Mouse (Mus musculus) embryonic facial prominence, embryonic 14.5 days (tissue): Measurements from ENCODE around the gene Susd4. TPM values are rescaled to one million over a fixed set of nuclear protein-coding genes. Genes with fewer than 3 reads are reported as not detected.
A peak's percentile ranks its signal among the peaks of the same experiment; 100 is the strongest.

Experiments
- ATAC-seq: fragments of 200-750 bp; cut with Nextera tagmentation; 2 replicates; pipeline ENCODE4 v1.8.0; 2017; ENCODE audit warnings: low read depth, moderate number of reproducible peaks, moderate TSS enrichment
- DNase-seq: peaks from one replicate; pipeline ENCODE4 v3.0.0-alpha.2; 2015; ENCODE audit warnings: low spot score
- H3K27ac ChIP-seq: fragments of 300-500 bp; sonication (generic); replicated peaks from 2 replicates; pipeline ENCODE4 v1.5.1; 2014; ENCODE audit warnings: low read depth, mild to moderate bottlenecking, low read length, moderate library complexity
- H3K27me3 ChIP-seq: fragments of 300-500 bp; sonication (generic); replicated peaks from 2 replicates; pipeline ENCODE4 v1.6.1; 2014; ENCODE audit warnings: low read length; ENCODE audit not compliant: control insufficient read depth, insufficient read depth
- H3K36me3 ChIP-seq: fragments of 300-500 bp; sonication (generic); 2 replicates; pipeline ENCODE4 v1.6.1; 2014; ENCODE audit warnings: low read length, mixed read lengths; ENCODE audit not compliant: control insufficient read depth, insufficient read depth
- H3K4me1 ChIP-seq: fragments of 300-500 bp; sonication (generic); 2 replicates; pipeline ENCODE4 v1.6.1; 2014; ENCODE audit warnings: antibody characterized with exemption, low read length; ENCODE audit not compliant: control insufficient read depth, insufficient read depth
- H3K4me2 ChIP-seq: fragments of 300-500 bp; sonication (generic); 2 replicates; pipeline ENCODE4 v1.6.1; 2014; ENCODE audit warnings: low read depth, mild to moderate bottlenecking, low read length, moderate library complexity, mixed read lengths
- H3K4me3 ChIP-seq: fragments of 300-500 bp; sonication (generic); 2 replicates; pipeline ENCODE4 v1.5.1; 2014; ENCODE audit warnings: low read depth, mild to moderate bottlenecking, low read length
- H3K9ac ChIP-seq: fragments of 300-500 bp; sonication (generic); 2 replicates; pipeline ENCODE4 v1.6.1; 2014; ENCODE audit warnings: low read depth, mild to moderate bottlenecking, low read length, moderate library complexity, mixed read lengths
- H3K9me3 ChIP-seq: fragments of 300-500 bp; sonication (generic); 2 replicates; pipeline ENCODE4 v1.6.1; 2016; ENCODE audit warnings: low read length; ENCODE audit not compliant: control insufficient read depth
- WGBS: fragments of 180-500 bp; shearing (Covaris S2); extraction: QIAGEN DNeasy Blood & Tissue Kit; methylation state at CpG from one replicate; pipeline ENCODE4 v1.1.7; 2014; 5-methylcytosine and 5-hydroxymethylcytosine counted together
- polyA plus RNA-seq: library from polyadenylated mRNA; unstranded; fragments of >200 nt; fragmentation: Nextera tagmentation; extraction: Ambion mirVana; gene quantifications from 2 replicates; pipeline ENCODE4 v1.2.1, GENCODE M21; 2014

Susd4 gene
- polyA plus RNA-seq, 1 experiment from 2014 or later: 11.7 TPM

DNA sequence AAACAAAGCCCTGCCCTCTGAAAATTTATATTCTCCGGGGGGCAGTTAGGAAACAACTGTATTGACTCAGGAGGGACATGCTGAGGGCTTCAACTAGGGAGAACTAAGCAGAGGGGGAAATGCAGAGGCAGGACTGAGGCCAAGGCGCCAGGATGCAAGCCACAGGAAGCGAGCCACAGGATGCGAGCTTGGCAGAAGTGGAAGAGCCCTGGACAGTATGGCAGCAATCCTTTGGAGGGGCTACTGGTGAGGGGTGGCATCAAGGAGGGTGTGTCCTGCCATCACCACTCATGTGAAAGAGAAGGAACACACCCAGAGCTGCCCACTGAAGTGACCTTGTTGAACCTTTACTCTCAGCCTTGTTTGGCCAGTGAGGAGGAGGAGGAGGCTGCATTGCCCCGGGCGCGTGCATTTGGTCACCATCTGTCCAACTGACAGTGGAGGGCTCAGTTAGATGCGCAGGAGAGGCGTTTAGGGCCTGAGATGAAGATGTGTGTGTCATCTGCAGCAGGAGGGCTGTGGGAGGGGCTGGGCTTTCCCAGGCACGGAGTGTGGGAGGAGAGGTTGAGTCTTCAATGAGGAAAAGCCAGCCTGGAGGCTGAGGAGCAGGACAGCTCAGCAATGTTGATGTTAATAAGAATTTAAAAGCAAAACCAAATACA, 13.2 kb downstream of the Susd4 start:
- Histone ChIP-seq H3K4me2 (no peak overlapping the region), H3K9me3 (no peaks in the 10 kb centered on the region), H3K27me3 (no peaks in the 10 kb centered on the region), H3K4me1 (no peaks in the 10 kb centered on the region), H3K27ac (no peak overlapping the region), H3K4me3 (no peak overlapping the region), H3K36me3 (no peaks in the 10 kb centered on the region), H3K9ac (no peak overlapping the region)
- DNase-seq (peak; percentile 10), ATAC-seq (no peak)
- 44% methylated on average over 10 of the region's 10 CpGs for WGBS

DNA sequence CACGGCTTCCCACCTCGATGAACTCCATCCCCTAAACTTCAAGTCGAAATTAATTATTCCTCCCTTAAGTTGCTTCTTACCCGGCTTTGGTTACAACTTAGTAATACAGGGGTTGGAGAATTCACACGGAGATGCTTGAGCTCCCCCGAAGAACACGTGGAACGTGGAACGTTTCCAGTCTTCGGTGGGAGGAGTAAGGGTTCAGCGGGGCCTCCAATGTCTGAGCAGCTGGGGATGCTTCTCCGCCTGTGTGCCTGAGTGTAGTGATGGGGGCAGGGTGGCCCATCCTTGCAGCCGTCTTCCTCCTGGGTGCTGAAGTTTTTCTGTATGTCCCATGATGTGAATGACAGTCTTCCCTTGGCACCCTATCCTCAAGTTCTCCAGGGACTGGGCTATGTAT, 14.6 kb downstream of the Susd4 start:
- H3K9me3 ChIP-seq: no peaks in the 10 kb centered on the region
- H3K27me3 ChIP-seq: no peaks in the 10 kb centered on the region
- 75% methylated on average over 13 of the region's 13 CpGs for WGBS
- DNase-seq (no peak), ATAC-seq (no peak)
- no peak overlapping the region for H3K4me2 ChIP-seq
- H3K4me3 ChIP-seq: no peak overlapping the region
- H3K9ac ChIP-seq: no peak overlapping the region
- H3K4me1 ChIP-seq: no peaks in the 10 kb centered on the region
- no peak overlapping the region for H3K27ac ChIP-seq
- no peaks in the 10 kb centered on the region for H3K36me3 ChIP-seq

DNA sequence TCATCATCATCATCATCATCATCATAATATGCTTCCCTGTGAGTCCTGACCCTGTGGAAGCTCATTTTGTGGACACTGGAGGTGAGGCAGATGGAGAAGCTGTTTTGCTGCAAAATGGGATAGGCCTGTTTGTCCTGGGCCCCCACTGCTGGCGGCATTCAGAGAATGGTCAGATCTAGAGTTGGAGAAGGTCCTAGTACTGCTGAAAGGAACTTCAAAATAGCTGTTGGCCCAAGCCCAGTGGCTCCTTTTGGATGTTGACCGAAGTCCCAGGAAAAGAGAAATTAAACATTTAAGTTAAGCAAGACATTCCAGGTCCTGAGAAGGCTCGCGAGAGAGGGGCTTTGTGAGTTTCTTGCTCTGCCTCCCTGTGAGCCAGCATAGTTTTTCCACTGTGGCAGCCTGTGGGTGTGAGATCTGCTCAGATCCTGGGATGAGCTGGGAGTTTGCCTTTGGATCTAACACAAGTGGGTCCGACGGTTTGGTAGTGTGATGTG, 15.4 kb downstream of the Susd4 start:
- Histone ChIP-seq H3K9ac (no peak overlapping the region), H3K4me1 (no peaks in the 10 kb centered on the region; the same call in 1 of the 2 replicates), H3K27ac (no peak overlapping the region), H3K9me3 (no peaks in the 10 kb centered on the region), H3K27me3 (no peaks in the 10 kb centered on the region), H3K36me3 (no peaks in the 10 kb centered on the region), H3K4me2 (no peak overlapping the region), H3K4me3 (no peak overlapping the region)
- DNase-seq: no peak
- WGBS: 80% methylated on average over 6 of the region's 6 CpGs
- no peak for ATAC-seq

DNA sequence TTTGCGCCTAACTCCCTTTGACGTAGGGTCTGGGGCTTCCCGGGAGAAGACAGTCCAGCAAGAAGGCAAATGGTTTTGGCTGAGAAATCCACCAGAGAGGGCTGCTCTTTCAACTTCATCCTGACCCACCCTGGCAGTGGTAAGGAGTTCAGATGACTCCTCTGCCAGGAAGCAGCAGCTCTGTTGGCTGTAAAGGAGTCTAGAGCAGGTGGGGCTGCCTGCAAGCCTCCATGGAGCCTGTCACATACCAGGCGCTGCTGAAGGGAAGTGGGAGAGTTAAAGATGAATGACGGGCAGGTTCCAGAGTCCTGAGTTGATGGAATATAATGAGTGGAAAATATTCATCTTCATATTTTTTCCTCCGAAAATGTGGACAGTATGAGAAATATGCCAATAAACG, 20.1 kb downstream of the Susd4 start:
- no peak overlapping the region for H3K4me3 ChIP-seq
- no peak for ATAC-seq
- H3K9me3 ChIP-seq: no peaks in the 10 kb centered on the region
- 89% methylated on average over 7 of the region's 7 CpGs for WGBS
- H3K9ac ChIP-seq: no peak overlapping the region
- H3K4me2 ChIP-seq: no peak overlapping the region
- H3K4me1 ChIP-seq: peaks cover 16% of the 10 kb centered on the region
- no peaks in the 10 kb centered on the region for H3K27me3 ChIP-seq
- no peaks in the 10 kb centered on the region for H3K36me3 ChIP-seq
- no peak for DNase-seq
- no peak overlapping the region for H3K27ac ChIP-seq

DNA sequence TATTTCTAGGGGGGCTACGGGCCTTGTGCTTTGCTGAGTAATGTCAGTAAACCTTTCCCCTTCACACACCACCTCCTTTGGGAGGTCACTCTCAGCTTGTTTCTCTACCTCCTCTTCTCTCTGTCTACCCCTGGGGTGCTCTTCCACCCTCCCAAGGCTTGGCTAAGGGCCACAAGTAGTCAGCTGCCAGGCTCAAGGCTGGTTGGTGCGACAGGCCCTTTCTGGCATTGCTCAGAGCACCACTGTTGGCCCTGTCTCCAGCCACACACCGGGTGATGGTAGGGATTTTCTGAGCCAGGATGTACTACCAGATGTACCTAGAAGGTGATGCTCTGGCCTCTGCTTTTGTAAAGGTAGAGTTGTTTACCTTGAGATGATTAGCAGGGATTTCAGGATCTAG, 21.1 kb downstream of the Susd4 start:
- H3K4me1 ChIP-seq: peaks cover 16% of the 10 kb centered on the region
- no peak overlapping the region for H3K9ac ChIP-seq
- DNase-seq: no peak
- no peaks in the 10 kb centered on the region for H3K27me3 ChIP-seq
- no peak for ATAC-seq
- H3K9me3 ChIP-seq: no peaks in the 10 kb centered on the region
- 51% methylated on average over 3 of the region's 3 CpGs for WGBS
- H3K4me2 ChIP-seq: no peak overlapping the region
- H3K27ac ChIP-seq: no peak overlapping the region
- H3K36me3 ChIP-seq: no peaks in the 10 kb centered on the region
- no peak overlapping the region for H3K4me3 ChIP-seq

DNA sequence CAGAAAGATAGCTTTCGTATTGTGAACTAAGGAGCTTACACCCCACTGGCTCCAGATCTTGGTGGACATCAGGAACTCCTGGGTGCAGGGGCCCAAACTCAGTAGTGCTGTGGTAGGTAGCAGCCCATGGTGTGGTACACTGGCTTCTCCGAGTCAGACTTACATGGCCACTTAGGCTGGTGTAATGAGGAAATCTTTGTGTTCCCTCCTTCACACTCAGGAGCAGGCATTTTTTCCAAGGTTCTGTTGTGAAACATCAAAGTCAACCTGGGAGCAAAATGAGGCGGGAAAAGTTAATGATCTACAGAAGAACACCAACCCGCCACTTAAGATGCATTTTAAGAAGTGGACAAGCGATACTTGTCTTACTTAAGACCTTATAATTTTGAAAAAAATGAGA, 21.8 kb downstream of the Susd4 start:
- no peak for DNase-seq
- Histone ChIP-seq H3K27ac (no peak overlapping the region), H3K4me1 (peaks cover 16% of the 10 kb centered on the region), H3K36me3 (no peaks in the 10 kb centered on the region), H3K9me3 (no peaks in the 10 kb centered on the region), H3K4me3 (no peak overlapping the region), H3K9ac (no peak overlapping the region), H3K27me3 (no peaks in the 10 kb centered on the region), H3K4me2 (no peak overlapping the region)
- no peak for ATAC-seq
- 87% methylated on average over 5 of the region's 5 CpGs for WGBS

DNA sequence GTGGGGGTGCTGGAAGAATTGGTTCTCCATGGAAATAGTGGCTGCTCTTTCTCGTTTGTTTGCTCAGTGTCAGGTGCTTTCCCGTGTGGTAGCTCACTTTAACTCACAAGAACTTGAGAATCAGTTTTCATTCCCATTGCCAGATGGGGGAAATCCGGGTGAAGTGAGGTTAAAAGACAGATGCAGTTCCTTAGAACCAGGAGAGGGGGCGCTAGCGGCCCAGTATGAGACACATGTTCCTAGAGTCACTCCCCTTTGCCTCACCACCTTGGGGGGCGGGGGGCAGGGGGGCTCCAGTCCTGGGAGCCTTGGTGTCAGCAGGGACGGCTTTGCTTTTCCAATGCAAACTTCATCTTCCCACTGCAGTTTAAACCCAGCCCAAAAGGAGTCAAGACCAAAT, 23.4 kb downstream of the Susd4 start:
- no peak for DNase-seq
- no peak overlapping the region for H3K9ac ChIP-seq
- no peak overlapping the region for H3K27ac ChIP-seq
- no peaks in the 10 kb centered on the region for H3K27me3 ChIP-seq
- peaks cover 18% of the 10 kb centered on the region for H3K4me1 ChIP-seq
- no peak overlapping the region for H3K4me2 ChIP-seq
- H3K36me3 ChIP-seq: no peaks in the 10 kb centered on the region
- H3K9me3 ChIP-seq: no peaks in the 10 kb centered on the region
- 49% methylated on average over 7 of the region's 7 CpGs for WGBS
- no peak overlapping the region for H3K4me3 ChIP-seq
- ATAC-seq: no peak

DNA sequence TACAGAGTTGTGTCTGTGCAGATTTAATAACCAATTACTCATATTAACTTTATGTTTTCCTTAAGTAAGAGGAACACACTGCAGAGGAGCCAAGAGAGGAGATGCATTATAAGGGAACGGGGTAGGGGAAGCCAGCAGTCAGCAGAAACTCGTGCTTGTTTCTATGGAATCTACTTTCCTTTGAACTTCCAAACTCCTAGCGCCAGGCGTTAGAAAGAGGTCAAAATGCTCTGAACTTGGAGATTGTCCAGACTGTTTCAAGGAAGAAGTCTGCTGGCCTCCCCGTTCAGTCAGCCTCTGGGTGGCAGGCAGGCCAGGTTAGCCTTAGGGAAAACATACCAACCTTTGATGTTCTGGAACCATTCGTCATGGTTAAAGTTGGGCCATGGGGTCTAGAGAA, 25.2 kb downstream of the Susd4 start:
- Histone ChIP-seq H3K4me3 (no peak overlapping the region), H3K4me2 (no peak overlapping the region), H3K27ac (no peak overlapping the region), H3K27me3 (no peaks in the 10 kb centered on the region), H3K9me3 (no peaks in the 10 kb centered on the region), H3K4me1 (peaks cover 26% of the 10 kb centered on the region), H3K36me3 (no peaks in the 10 kb centered on the region), H3K9ac (no peak overlapping the region)
- ATAC-seq: no peak
- DNase-seq: no peak
- WGBS: 46% methylated on average over 6 of the region's 6 CpGs

DNA sequence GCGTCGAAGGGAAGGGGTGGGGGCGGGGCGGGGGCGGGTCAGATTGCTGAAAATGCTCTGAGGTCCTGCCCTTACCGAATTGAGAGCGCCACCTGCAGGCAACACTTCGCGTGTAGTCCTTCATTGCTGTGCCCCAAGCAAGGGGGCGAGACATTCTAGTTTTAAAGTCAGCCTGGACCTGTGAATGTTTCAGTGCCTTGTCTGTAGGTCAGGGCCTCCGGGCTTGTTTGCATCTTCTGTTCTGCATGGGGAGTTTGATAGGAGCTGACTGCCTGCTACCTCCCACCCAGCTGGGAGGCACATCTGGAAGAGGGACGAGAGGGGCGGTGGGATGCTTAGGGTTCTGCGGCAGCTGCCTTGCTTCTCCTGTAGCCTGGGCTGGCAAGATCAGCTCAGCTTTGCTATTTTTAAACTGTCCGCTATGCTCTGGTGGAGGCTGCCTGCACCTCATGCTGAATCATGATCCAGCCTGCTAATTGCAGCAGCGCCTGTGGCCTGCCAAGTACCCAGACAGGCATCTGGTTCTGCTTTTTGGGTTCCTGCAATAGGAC, 28.9 kb downstream of the Susd4 start:
- Histone ChIP-seq H3K9ac (no peak overlapping the region), H3K4me1 (peaks cover 13% of the 10 kb centered on the region), H3K4me2 (peak overlapping the region; percentile 38), H3K9me3 (no peaks in the 10 kb centered on the region), H3K36me3 (no peaks in the 10 kb centered on the region), H3K27ac (peak overlapping the region; percentile 67), H3K27me3 (no peaks in the 10 kb centered on the region), H3K4me3 (no peak overlapping the region)
- peak; percentile 86 for DNase-seq
- WGBS: 6% methylated on average over 15 of the region's 16 CpGs
- ATAC-seq: peak; percentile 77
